Mouse (Mus musculus) forebrain, embryonic 16.5 days (tissue): ENCODE measurements at regions not wholly inside any gene's neighbourhood (a gene's known extent, or its start where the extent isn't known, plus 50 kb on each side); places are given as distances from the start of the nearest gene placed in this dataset.

Experiments used
- ATAC-seq: fragments of 200-750 bp; cut with Nextera tagmentation; 2 replicates; pipeline ENCODE4 v1.8.0; 2017; ENCODE audit warnings: mild to moderate bottlenecking, moderate library complexity
- H3K27ac ChIP-seq: fragments of 300-500 bp; sonication (generic); 2 replicates; pipeline ENCODE4 v1.5.1; 2014; ENCODE audit warnings: low read length, control low read depth
- H3K27me3 ChIP-seq: fragments of 300-500 bp; sonication (generic); replicated peaks from 2 replicates; pipeline ENCODE4 v1.6.1; 2014; ENCODE audit warnings: low read length; ENCODE audit not compliant: control insufficient read depth, insufficient read depth
- H3K36me3 ChIP-seq: fragments of 300-500 bp; sonication (generic); 2 replicates; pipeline ENCODE4 v1.6.1; 2014; ENCODE audit not compliant: control insufficient read depth, insufficient read depth
- H3K4me1 ChIP-seq: fragments of 300-500 bp; sonication (generic); replicated peaks from 2 replicates; pipeline ENCODE4 v1.6.1; 2014; ENCODE audit warnings: low read length; ENCODE audit not compliant: control insufficient read depth, insufficient read depth
- H3K4me2 ChIP-seq: fragments of 300-500 bp; sonication (generic); 2 replicates; pipeline ENCODE4 v1.6.1; 2014; ENCODE audit warnings: mild to moderate bottlenecking, low read length, control low read depth
- H3K4me3 ChIP-seq: fragments of 300-500 bp; sonication (generic); replicated peaks from 2 replicates; pipeline ENCODE4 v1.5.1; 2014; ENCODE audit warnings: mild to moderate bottlenecking, low read length, control low read depth
- H3K9ac ChIP-seq: fragments of 300-500 bp; sonication (generic); replicated peaks from 2 replicates; pipeline ENCODE4 v1.6.1; 2014; ENCODE audit warnings: low read depth, low read length, control low read depth
- H3K9me3 ChIP-seq: fragments of 300-500 bp; sonication (generic); 2 replicates; pipeline ENCODE4 v1.6.1; 2016; ENCODE audit warnings: low read length; ENCODE audit not compliant: control insufficient read depth
- WGBS: fragments of 180-500 bp; shearing (Covaris S2); extraction: QIAGEN DNeasy Blood & Tissue Kit; methylation state at CpG from one replicate; pipeline ENCODE4 v1.1.7; 2014; 5-methylcytosine and 5-hydroxymethylcytosine counted together

- Histone ChIP-seq H3K9ac (no peak overlapping the region), H3K4me3 (no peak overlapping the region), H3K27ac (no peak overlapping the region), H3K9me3 (no peaks in the 10 kb centered on the region), H3K4me2 (no peak overlapping the region), H3K27me3 (no peaks in the 10 kb centered on the region), H3K36me3 (no peaks in the 10 kb centered on the region), H3K4me1 (peaks cover 4% of the 10 kb centered on the region)
- 93% methylated on average over 1 of the region's 1 CpGs for WGBS
- ATAC-seq = no peak
These were observed 69.8 kb downstream of the Gm21750 start for GRCm38 (mm10) chr14:73730796-73731195.

DNA sequence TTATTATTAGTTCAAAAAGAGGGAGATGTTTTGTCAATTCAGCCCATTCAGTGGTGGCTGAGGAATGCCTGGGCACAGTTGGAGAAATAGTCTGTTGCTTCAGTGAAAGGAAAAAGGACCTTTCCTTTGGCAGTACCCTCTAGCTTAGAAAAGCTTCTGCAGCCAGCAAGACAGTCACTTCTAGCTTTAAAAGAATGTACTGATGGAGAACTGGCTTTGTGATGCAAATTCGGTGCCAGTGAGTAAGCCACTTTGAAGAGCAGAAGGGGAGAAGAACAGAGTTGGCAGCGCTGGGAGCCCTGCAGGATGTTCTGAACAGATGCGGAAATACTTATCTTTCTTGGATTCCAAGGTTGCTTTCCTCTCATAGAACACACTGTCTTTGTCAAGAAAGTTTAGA is 71.1 kb downstream of the Gm21750 start:
- no peak overlapping the region for H3K27ac ChIP-seq
- H3K9me3 ChIP-seq = no peaks in the 10 kb centered on the region
- peak; percentile 31; the same call in 1 of the 2 replicates for ATAC-seq
- no peak overlapping the region for H3K4me2 ChIP-seq
- H3K36me3 ChIP-seq = no peaks in the 10 kb centered on the region
- H3K9ac ChIP-seq = no peak overlapping the region
- H3K4me3 ChIP-seq = no peak overlapping the region
- WGBS = 22% methylated on average over 3 of the region's 3 CpGs
- peaks cover 4% of the 10 kb centered on the region for H3K4me1 ChIP-seq
- no peaks in the 10 kb centered on the region for H3K27me3 ChIP-seq

DNA sequence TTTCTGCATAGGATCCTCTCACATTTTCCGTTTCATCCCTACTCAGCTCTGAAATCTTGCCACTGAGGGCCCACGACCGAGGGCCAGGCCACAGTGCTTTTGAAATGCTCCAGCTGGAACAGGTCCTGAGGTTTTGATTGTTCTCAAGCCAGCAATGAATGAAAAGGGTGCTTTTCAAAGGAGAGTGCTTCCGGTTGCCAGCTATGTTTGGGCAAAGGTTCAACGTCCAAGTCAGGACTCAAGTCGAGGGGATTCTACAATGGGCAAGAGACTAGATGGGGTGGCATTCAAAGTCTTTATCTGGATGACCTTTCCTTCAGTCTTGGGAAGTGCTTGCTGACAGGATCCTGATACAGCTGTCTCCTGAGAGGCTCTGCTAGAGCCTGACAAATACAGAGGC is 89.8 kb downstream of the Gm21750 start:
- no peak overlapping the region for H3K4me2 ChIP-seq
- H3K9ac ChIP-seq = no peak overlapping the region
- no peaks in the 10 kb centered on the region for H3K36me3 ChIP-seq
- no peaks in the 10 kb centered on the region for H3K9me3 ChIP-seq
- 54% methylated on average over 6 of the region's 6 CpGs for WGBS
- peak; percentile 38; the same call in 1 of the 2 replicates for ATAC-seq
- no peaks in the 10 kb centered on the region for H3K4me1 ChIP-seq
- no peaks in the 10 kb centered on the region for H3K27me3 ChIP-seq
- no peak overlapping the region for H3K27ac ChIP-seq
- no peak overlapping the region for H3K4me3 ChIP-seq

DNA sequence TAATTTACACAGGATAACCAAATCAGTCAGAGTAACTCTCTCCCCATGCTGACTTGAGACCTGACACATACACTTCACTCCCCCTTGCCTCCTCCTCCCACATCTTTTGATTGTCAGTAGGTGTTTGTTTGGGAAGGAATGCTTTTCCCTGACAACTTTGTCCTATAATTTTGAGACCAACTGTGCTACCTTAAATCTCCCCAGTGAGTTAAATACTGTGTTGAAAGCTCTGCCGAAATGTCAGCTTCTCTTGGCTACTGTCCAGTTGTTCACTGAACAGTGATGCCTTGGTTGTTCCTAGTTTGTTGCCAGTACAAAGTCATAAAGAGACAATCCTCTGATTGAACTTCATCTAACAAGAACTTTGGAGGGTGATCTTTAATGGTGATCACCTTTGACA is 99.0 kb downstream of the Gm21750 start:
- no peaks in the 10 kb centered on the region for H3K27me3 ChIP-seq
- peaks cover 3% of the 10 kb centered on the region; the same call in 1 of the 2 replicates for H3K9me3 ChIP-seq
- no peak overlapping the region for H3K27ac ChIP-seq
- H3K9ac ChIP-seq = no peak overlapping the region
- 18% methylated on average over 1 of the region's 1 CpGs for WGBS
- H3K4me3 ChIP-seq = no peak overlapping the region
- ATAC-seq = no peak
- H3K4me1 ChIP-seq = no peaks in the 10 kb centered on the region
- no peak overlapping the region for H3K4me2 ChIP-seq
- no peaks in the 10 kb centered on the region for H3K36me3 ChIP-seq

DNA sequence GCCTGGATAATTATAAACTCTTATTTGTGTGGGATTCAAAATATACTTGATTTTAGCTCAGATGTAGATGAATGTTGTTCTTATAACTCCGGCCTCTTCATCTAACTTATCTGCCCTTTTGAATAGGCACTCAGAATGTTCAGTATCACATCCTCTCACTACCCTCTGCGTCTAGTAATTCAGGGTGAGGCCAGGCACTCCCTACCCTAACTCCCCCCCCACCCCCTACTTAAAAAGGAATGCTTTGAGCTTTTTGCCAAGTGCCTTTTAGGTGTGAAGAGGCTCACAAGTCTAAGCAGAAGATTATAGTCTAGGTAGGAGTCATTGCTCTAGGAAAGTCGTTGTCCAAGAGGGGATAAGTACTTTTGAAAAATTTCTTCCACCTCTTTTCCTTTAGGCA is 111.9 kb downstream of the Gm21750 start:
- H3K9ac ChIP-seq = no peak overlapping the region
- no peak for ATAC-seq
- H3K4me1 ChIP-seq = no peaks in the 10 kb centered on the region
- H3K36me3 ChIP-seq = no peaks in the 10 kb centered on the region
- H3K9me3 ChIP-seq = no peaks in the 10 kb centered on the region
- H3K4me2 ChIP-seq = no peak overlapping the region
- H3K27ac ChIP-seq = no peak overlapping the region
- H3K27me3 ChIP-seq = no peaks in the 10 kb centered on the region
- no peak overlapping the region for H3K4me3 ChIP-seq
- WGBS = 80% methylated on average over 3 of the region's 3 CpGs

DNA sequence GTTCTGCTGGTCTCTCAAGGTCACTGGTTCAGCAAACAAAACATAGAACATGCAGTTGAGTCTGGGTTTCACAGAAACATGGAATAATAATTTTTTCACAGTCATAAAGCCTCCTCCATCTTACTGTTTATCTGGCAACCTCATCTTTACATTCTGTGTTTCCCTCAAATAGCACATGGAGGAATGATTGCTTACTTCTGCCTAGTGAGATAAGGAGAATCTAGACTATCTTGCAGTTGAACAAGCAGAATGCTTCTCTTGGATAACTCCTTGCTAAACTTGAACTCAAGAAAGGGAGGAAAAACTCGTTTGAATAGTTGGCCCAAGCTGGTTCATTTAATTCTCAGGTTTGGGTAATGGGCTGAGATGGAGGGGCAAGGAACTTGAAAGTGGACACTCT is 112.8 kb downstream of the Gm21750 start:
- ATAC-seq = no peak
- Histone ChIP-seq H3K36me3 (no peaks in the 10 kb centered on the region), H3K27ac (no peak overlapping the region), H3K4me2 (no peak overlapping the region), H3K27me3 (no peaks in the 10 kb centered on the region), H3K4me3 (no peak overlapping the region), H3K9ac (no peak overlapping the region), H3K4me1 (no peaks in the 10 kb centered on the region), H3K9me3 (no peaks in the 10 kb centered on the region)
- 25% methylated on average over 1 of the region's 1 CpGs for WGBS

- no peak overlapping the region for H3K4me2 ChIP-seq
- peak; percentile 75 for ATAC-seq
- H3K9ac ChIP-seq = no peak overlapping the region
- 19% methylated on average over 1 of the region's 1 CpGs for WGBS
- no peak overlapping the region for H3K4me3 ChIP-seq
- H3K4me1 ChIP-seq = no peaks in the 10 kb centered on the region
- no peak overlapping the region for H3K27ac ChIP-seq
- no peaks in the 10 kb centered on the region for H3K27me3 ChIP-seq
- H3K36me3 ChIP-seq = no peaks in the 10 kb centered on the region
- no peaks in the 10 kb centered on the region for H3K9me3 ChIP-seq
These were observed 115.0 kb downstream of the Gm21750 start for GRCm38 (mm10) chr14:73776066-73776465.

DNA sequence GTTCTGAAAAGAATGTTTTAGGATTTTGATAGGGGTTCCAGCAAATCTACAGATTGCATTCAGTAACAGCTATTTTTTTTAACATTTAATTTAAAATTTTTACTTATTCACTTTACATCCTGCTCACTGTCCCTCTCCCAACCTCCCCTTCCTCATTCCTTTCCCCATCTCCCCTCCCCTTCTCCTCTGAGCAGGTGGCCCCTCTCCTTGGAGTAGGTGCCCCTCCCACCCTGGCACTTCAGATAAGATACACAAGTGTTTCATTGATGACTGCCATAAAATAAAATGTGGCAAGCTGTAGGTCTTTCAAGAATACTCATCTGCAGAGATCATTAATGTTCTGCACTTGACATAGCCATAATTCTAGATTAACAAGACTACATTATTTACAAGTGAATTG is 146.1 kb downstream of the Gm21750 start:
- no peak overlapping the region for H3K4me3 ChIP-seq
- ATAC-seq = no peak
- no peak overlapping the region for H3K4me2 ChIP-seq
- H3K9ac ChIP-seq = no peak overlapping the region
- H3K36me3 ChIP-seq = no peaks in the 10 kb centered on the region
- H3K9me3 ChIP-seq = no peaks in the 10 kb centered on the region
- no peaks in the 10 kb centered on the region for H3K27me3 ChIP-seq
- H3K4me1 ChIP-seq = no peaks in the 10 kb centered on the region
- no peak overlapping the region for H3K27ac ChIP-seq

GRCm38 (mm10) chr14:73838890-73839289 is 177.9 kb downstream of the Gm21750 start:
- Histone ChIP-seq H3K9ac (no peak overlapping the region), H3K36me3 (no peaks in the 10 kb centered on the region), H3K4me3 (no peak overlapping the region), H3K4me2 (no peak overlapping the region), H3K27ac (no peak overlapping the region), H3K4me1 (no peaks in the 10 kb centered on the region), H3K9me3 (no peaks in the 10 kb centered on the region), H3K27me3 (no peaks in the 10 kb centered on the region)
- ATAC-seq = no peak
- 85% methylated on average over 6 of the region's 6 CpGs for WGBS

- Histone ChIP-seq H3K36me3 (no peaks in the 10 kb centered on the region), H3K9me3 (no peaks in the 10 kb centered on the region), H3K4me3 (no peak overlapping the region), H3K27me3 (no peaks in the 10 kb centered on the region), H3K4me1 (no peaks in the 10 kb centered on the region), H3K9ac (no peak overlapping the region), H3K4me2 (no peak overlapping the region), H3K27ac (no peak overlapping the region)
- 50% methylated on average over 2 of the region's 2 CpGs for WGBS
- no peak for ATAC-seq
These were observed 200.8 kb downstream of the Gm21750 start for GRCm38 (mm10) chr14:73861782-73862181.
